8 mouse cellular contexts compared by ENCODE assay signal in the genomic region with DNA sequence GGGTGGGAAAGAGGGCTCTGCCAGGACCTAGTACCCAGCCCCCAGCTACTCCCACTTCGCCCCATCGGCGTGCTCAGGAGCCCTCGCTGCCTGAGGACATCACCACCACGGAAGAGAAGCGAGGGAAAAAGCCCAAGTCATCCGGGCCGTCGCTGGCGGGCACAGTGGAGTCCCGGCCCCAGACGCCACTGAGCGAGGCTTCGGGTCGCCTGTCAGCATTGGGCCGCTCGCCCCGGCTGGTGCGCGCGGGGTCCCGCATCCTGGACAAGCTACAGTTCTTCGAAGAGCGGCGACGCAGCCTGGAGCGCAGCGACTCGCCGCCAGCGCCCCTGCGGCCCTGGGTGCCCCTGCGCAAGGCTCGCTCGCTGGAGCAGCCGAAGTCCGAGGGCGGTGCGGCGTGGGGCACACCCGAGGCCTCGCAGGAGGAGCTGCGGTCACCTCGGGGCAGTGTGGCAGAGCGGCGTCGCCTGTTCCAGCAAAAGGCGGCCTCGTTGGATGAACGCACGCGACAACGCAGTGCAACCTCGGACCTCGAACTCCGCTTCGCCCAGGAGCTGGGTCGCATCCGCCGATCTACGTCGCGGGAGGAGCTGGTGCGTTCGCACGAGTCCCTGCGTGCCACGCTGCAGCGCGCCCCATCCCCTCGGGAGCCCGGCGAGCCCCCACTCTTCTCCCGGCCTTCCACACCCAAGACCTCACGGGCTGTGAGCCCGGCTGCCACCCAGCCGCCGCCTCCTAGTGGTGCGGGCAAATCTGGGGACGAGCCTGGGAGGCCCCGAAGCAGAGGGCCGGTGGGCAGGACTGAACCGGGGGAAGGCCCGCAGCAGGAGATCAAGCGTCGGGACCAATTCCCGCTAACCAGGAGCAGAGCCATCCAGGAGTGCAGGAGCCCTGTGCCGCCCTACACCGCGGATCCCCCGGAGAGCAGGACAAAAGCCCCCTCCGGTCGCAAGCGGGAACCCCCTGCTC. TPM values are rescaled to one million over a fixed set of nuclear protein-coding genes. Genes with fewer than 3 reads are reported as not detected.
DNase-seq lines count a peak whose midpoint lies in the region; ATAC-seq and TF ChIP-seq lines count a peak whose summit lies in the region.

No protein-coding gene starts in this region.

- intact Hi-C loops in gastrocnemius, adult 2 months (cut with DNase I), result no loop called here

- H3K4me2 ChIP-seq in forebrain, postnatal 0 days (ENCODE audit: low read depth), result peak overlapping the region; percentile 44
- peak overlapping the region; percentile 42 for H3K4me2 ChIP-seq in midbrain, embryonic 11.5 days

- no peak for TF ChIP-seq CTCF in gastrocnemius, adult 2 months (IDR thresholded peaks at IDR 0.05)
- TF ChIP-seq CTCF in G1E (IDR thresholded peaks at IDR 0.05; ENCODE audit: low read depth, low read length), result no peak
- TF ChIP-seq CTCF in forebrain, postnatal 0 days (IDR thresholded peaks at IDR 0.05; ENCODE audit: low read depth), result peak; percentile 48

- H3K27ac ChIP-seq in gastrocnemius, adult 2 months, result peak overlapping the region; percentile 79
- H3K27ac ChIP-seq in forebrain, postnatal 0 days (ENCODE audit: low read depth, low read length), result no peak overlapping the region
- H3K27ac ChIP-seq in midbrain, embryonic 11.5 days (ENCODE audit: low read depth, low read length), result no peak overlapping the region

- no peak overlapping the region for H3K4me3 ChIP-seq in gastrocnemius, adult 2 months
- H3K4me3 ChIP-seq in G1E (ENCODE audit: low read depth, low read length), result peak overlapping the region; percentile 10; the same call in 1 of the 2 replicates
- peak overlapping the region; percentile 29 for H3K4me3 ChIP-seq in forebrain, postnatal 0 days (ENCODE audit: low read depth, low read length)
- H3K4me3 ChIP-seq in midbrain, embryonic 11.5 days (ENCODE audit: low read depth, low read length), result peak overlapping the region; percentile 26

- no peak for ATAC-seq in G1E (ENCODE audit: extremely low read depth, insufficient number of reproducible peaks, low FRiP score, poor library complexity, severe bottlenecking)
- ATAC-seq in forebrain, postnatal 0 days, result peak; percentile 23; the same call in 1 of the 2 replicates
- ATAC-seq in midbrain, embryonic 11.5 days (ENCODE audit: low FRiP score), result peak; percentile 17; the same call in 1 of the 2 replicates

- H3K27me3 ChIP-seq in G1E (ENCODE audit: insufficient read depth, low read length), result peaks cover 42% of the 10 kb centered on the region
- peaks cover 16% of the 10 kb centered on the region; the same call in 1 of the 2 replicates for H3K27me3 ChIP-seq in forebrain, postnatal 0 days (ENCODE audit: insufficient read depth, low read length)
- H3K27me3 ChIP-seq in midbrain, embryonic 11.5 days (ENCODE audit: control insufficient read depth, insufficient read depth, low read length), result peaks cover 33% of the 10 kb centered on the region

- no peaks in the 10 kb centered on the region for H3K36me3 ChIP-seq in G1E (replicated peaks)
- H3K36me3 ChIP-seq in forebrain, postnatal 0 days (ENCODE audit: insufficient read depth), result no peaks in the 10 kb centered on the region
- H3K36me3 ChIP-seq in midbrain, embryonic 11.5 days (ENCODE audit: control insufficient read depth, insufficient read depth, low read length), result no peaks in the 10 kb centered on the region

- H3K9me3 ChIP-seq in G1E (replicated peaks), result peaks cover 8% of the 10 kb centered on the region
- H3K9me3 ChIP-seq in forebrain, postnatal 0 days (ENCODE audit: low read length), result no peaks in the 10 kb centered on the region
- H3K9me3 ChIP-seq in midbrain, embryonic 11.5 days (ENCODE audit: control insufficient read depth, low read length), result no peaks in the 10 kb centered on the region

- DNase-seq in gastrocnemius, adult 2 months, result peak; percentile 40
- no peak for DNase-seq in gastrocnemius, adult 8-10 months (ENCODE audit: low spot score in 2 of 2)
- DNase-seq in G1E (ENCODE audit: low spot score), result no peak
- DNase-seq in forebrain, postnatal 0 days, result no peak
- peak; percentile 93 for DNase-seq in midbrain, embryonic 11.5 days (ENCODE audit: low spot score, missing footprints)
- no peak for DNase-seq in frontal cortex, postnatal 25 days (ENCODE audit: low spot score in 2 of 2)
- DNase-seq in yolk sac, embryonic 10.5 days (ENCODE audit: low spot score), result no peak
- DNase-seq in ovary, postnatal 14 days (ENCODE audit: low spot score), result no peak

- H3K9ac ChIP-seq in forebrain, postnatal 0 days, result peak overlapping the region; percentile 29
- H3K9ac ChIP-seq in midbrain, embryonic 11.5 days (ENCODE audit: low read length), result peak overlapping the region; percentile 43; the same call in 1 of the 2 replicates

- peaks cover 11% of the 10 kb centered on the region for H3K4me1 ChIP-seq in G1E (ENCODE audit: insufficient read depth, low read depth, low read length)
- peaks cover 17% of the 10 kb centered on the region for H3K4me1 ChIP-seq in forebrain, postnatal 0 days (ENCODE audit: insufficient read depth)
- peaks cover 33% of the 10 kb centered on the region for H3K4me1 ChIP-seq in midbrain, embryonic 11.5 days (ENCODE audit: control insufficient read depth, insufficient read depth, low read length)

- WGBS in forebrain, postnatal 0 days, result 7% methylated on average over 94 of the region's 94 CpGs
- WGBS in midbrain, embryonic 11.5 days, result 4% methylated on average over 92 of the region's 94 CpGs

RNA-seq across cellular contexts. Expression of a gene that starts 13.1 kb away (rescaled TPM):
- 100 to 1,000 TPM; 268 to 311 TPM for total RNA-seq in gastrocnemius, adult 2 months (2021)
- total RNA-seq in gastrocnemius, adult 8-10 months (2022), result 100 to 1,000 TPM; 283 to 320 (median 317) TPM
- 1.9 and 7.7 TPM in 2 replicates for total RNA-seq in G1E (2014; fragmentation: Nextera tagmentation)
- total RNA-seq in G1E (2017), result 1.9 and 2.3 TPM in 2 replicates
- 10.3 and 12.6 TPM in 2 replicates for polyA plus RNA-seq in G1E (2012)
- 44.4 and 56.3 TPM in 2 replicates for total RNA-seq in forebrain, postnatal 0 days (2014; rRNA removed)
- 17.8 and 20.6 TPM in 2 replicates for polyA plus RNA-seq in forebrain, postnatal 0 days (2015; fragmentation: Nextera tagmentation; extraction: Ambion mirVana)
- 13.4 and 15.2 TPM in 2 replicates for polyA plus RNA-seq in midbrain, embryonic 11.5 days (2014; fragmentation: Nextera tagmentation; extraction: Ambion mirVana)

RNA-seq across cellular contexts. Expression of a gene that starts 28.1 kb away (rescaled TPM):
- total RNA-seq in gastrocnemius, adult 2 months (2021), result 1,000 to 10,000 TPM; 2,035 to 2,198 TPM
- total RNA-seq in gastrocnemius, adult 8-10 months (2022), result 1,000 to 10,000 TPM; 2,187 to 2,605 (median 2,481) TPM
- total RNA-seq in G1E (2014; fragmentation: Nextera tagmentation) (12.9 and 19.0 TPM in 2 replicates), G1E (2017) (3.4 and 5.6 TPM in 2 replicates)
- 12.7 and 13.8 TPM in 2 replicates for polyA plus RNA-seq in G1E (2012)
- 1.0 and 1.4 TPM in 2 replicates for total RNA-seq in forebrain, postnatal 0 days (2014; rRNA removed)
- 1.2 TPM in 2 replicates for polyA plus RNA-seq in forebrain, postnatal 0 days (2015; fragmentation: Nextera tagmentation; extraction: Ambion mirVana)
- 0.52 and 0.68 TPM in 2 replicates for polyA plus RNA-seq in midbrain, embryonic 11.5 days (2014; fragmentation: Nextera tagmentation; extraction: Ambion mirVana)

RNA-seq across cellular contexts. Expression of a gene that starts 47.5 kb away (rescaled TPM):
- 10 to 100 TPM; 41.1 to 42.7 TPM for total RNA-seq in gastrocnemius, adult 2 months (2021)
- 10 to 100 TPM; 41.1 to 50.3 (median 42.8) TPM for total RNA-seq in gastrocnemius, adult 8-10 months (2022)
- 179 and 182 TPM in 2 replicates for total RNA-seq in G1E (2014; fragmentation: Nextera tagmentation)
- 178 and 183 TPM in 2 replicates for total RNA-seq in G1E (2017)
- 328 and 349 TPM in 2 replicates for polyA plus RNA-seq in G1E (2012)
- total RNA-seq in forebrain, postnatal 0 days (2014; rRNA removed), result 57.3 and 68.3 TPM in 2 replicates
- 64.0 and 64.9 TPM in 2 replicates for polyA plus RNA-seq in forebrain, postnatal 0 days (2015; fragmentation: Nextera tagmentation; extraction: Ambion mirVana)
- 56.1 and 56.4 TPM in 2 replicates for polyA plus RNA-seq in midbrain, embryonic 11.5 days (2014; fragmentation: Nextera tagmentation; extraction: Ambion mirVana)

Comparison
In these comparisons a context has a peak if more than half of its experiments do, and no peak if none do; other contexts are left out.
1. DNase-seq: peak in gastrocnemius, adult 2 months (single experiment) and midbrain, embryonic 11.5 days (single experiment); none in gastrocnemius, adult 8-10 months (0 of 2), G1E (single experiment), forebrain, postnatal 0 days (single experiment), frontal cortex, postnatal 25 days (0 of 2), yolk sac, embryonic 10.5 days (single experiment) and ovary, postnatal 14 days (single experiment).
2. RNA of a gene that starts 28.1 kb away (total RNA-seq): 2,187 to 2,605 TPM in gastrocnemius, adult 8-10 months and 2,035 to 2,198 TPM in gastrocnemius, adult 2 months; 3.4 to 19.0 TPM in G1E and 1.0 to 1.4 TPM in forebrain, postnatal 0 days; every median in the first group is over 100 times any median in the second.